Mouse (Mus musculus): ENCODE measurements around the gene Tmem247.

GRCm38 (mm10) chr17:86967048-86967447 is 49.9 kb downstream of the Tmem247 start:
- TF ChIP-seq CTCF (conservative IDR thresholded peaks at IDR 0.05; ENCODE audit: insufficient read depth, insufficient read length, low read depth, low read length) (no peak), POLR2A (IDR thresholded peaks at IDR 0.05; ENCODE audit: low read depth, low read length) (no peak)

All from kidney, adult 2 months (tissue).